Mouse (Mus musculus): Measurements from ENCODE around the gene Snx30.

DNA sequence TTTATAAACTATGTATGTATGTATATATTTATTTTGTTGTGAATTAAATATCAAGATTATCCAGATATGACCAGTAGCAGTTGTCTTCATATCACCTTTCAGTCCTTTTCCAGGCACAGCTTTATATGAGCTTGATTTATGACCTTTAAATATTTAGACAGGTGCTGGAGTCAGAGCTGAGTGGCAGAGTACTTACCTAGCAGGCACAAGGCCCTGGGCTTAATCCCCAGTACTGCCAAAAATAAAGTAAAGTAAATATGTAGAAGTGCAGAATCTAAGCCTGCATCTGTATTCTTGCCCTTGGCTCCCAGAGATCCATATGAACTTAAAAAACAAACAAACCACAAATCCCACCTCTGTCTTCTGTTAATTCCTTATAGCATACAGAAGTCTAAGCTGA lies 16.6 kb upstream of the Snx30 start:
- TF ChIP-seq CTCF (IDR thresholded peaks at IDR 0.05; ENCODE audit: borderline replicate concordance, insufficient read depth, low read depth, low read length) (no peak), POLR2A (IDR thresholded peaks at IDR 0.05; ENCODE audit: borderline replicate concordance, insufficient read depth, low read length) (no peak)

Data from cerebellum, adult 2 months (tissue).